Mouse (Mus musculus) olfactory bulb, adult 2 months (tissue): ENCODE results near the gene Nop58.

Experiments
- CTCF ChIP-seq: fragments of 200-500 bp; IDR thresholded peaks from 2 replicates; pipeline ENCODE4 v1.5.1; 2012; ENCODE audit warnings: low read depth, mild to moderate bottlenecking, low read length, moderate library complexity; ENCODE audit not compliant: insufficient read depth
- POLR2A ChIP-seq: fragments of 200-500 bp; IDR thresholded peaks from 2 replicates; pipeline ENCODE4 v1.6.1; 2012; ENCODE audit warnings: mild to moderate bottlenecking, low read depth, low read length, moderate library complexity; ENCODE audit not compliant: insufficient read depth

- TF ChIP-seq POLR2A (no peak), CTCF (no peak)
Measured at GRCm38 (mm10) chr1:59656244-59657171, 28.3 kb upstream of the Nop58 start.
